Mouse (Mus musculus): ENCODE measurements around the gene Rsf1. TPM values are rescaled to one million over a fixed set of nuclear protein-coding genes. Genes with fewer than 3 reads are reported as not detected.
A peak's percentile ranks its signal among the peaks of the same experiment; 100 is the strongest.

The Rsf1 gene
- polyA plus RNA-seq, 1 experiment = 15.2 TPM

- Histone ChIP-seq H3K27me3 (ENCODE audit: control insufficient read depth, insufficient read depth, low read length) (no peaks in the 10 kb centered on the region), H3K4me1 (ENCODE audit: control insufficient read depth, insufficient read depth, low read length) (no peaks in the 10 kb centered on the region), H3K27ac (ENCODE audit: insufficient read depth, low read length) (no peak overlapping the region), H3K4me3 (replicated peaks; ENCODE audit: insufficient read depth, low read depth, low read length) (no peak overlapping the region)
- TF ChIP-seq POLR2A (IDR thresholded peaks at IDR 0.05; ENCODE audit: borderline replicate concordance, insufficient read depth, low read length) = no peak
- TF ChIP-seq CTCF (IDR thresholded peaks at IDR 0.05; ENCODE audit: borderline replicate concordance, insufficient read depth, low read depth, low read length) = no peak
- no peak for DNase-seq
- 92% methylated on average over 1 of the region's 1 CpGs for WGBS
Observed at GRCm38 (mm10) chr7:97570389-97570788, 9.3 kb upstream of the Rsf1 start.

- TF ChIP-seq CTCF (IDR thresholded peaks at IDR 0.05; ENCODE audit: borderline replicate concordance, insufficient read depth, low read depth, low read length) (no peak), POLR2A (IDR thresholded peaks at IDR 0.05; ENCODE audit: borderline replicate concordance, insufficient read depth, low read length) (no peak)
- peak overlapping the region; percentile 86 for H3K4me3 ChIP-seq (replicated peaks; ENCODE audit: insufficient read depth, low read depth, low read length)
- H3K4me1 ChIP-seq (ENCODE audit: control insufficient read depth, insufficient read depth, low read length) = no peaks in the 10 kb centered on the region
- H3K27me3 ChIP-seq (ENCODE audit: control insufficient read depth, insufficient read depth, low read length) = no peaks in the 10 kb centered on the region
- 12% methylated on average over 8 of the region's 8 CpGs for WGBS
- DNase-seq = peak; percentile 54 to 61
- H3K27ac ChIP-seq (ENCODE audit: insufficient read depth, low read length) = peak overlapping the region; percentile 55
Observed at GRCm38 (mm10) chr7:97578361-97579066, 1.2 kb upstream of the Rsf1 start.

GRCm38 (mm10) chr7:97579976-97580842, 520 bp downstream of the Rsf1 start:
- peak overlapping the region; percentile 80 for H3K27ac ChIP-seq (ENCODE audit: insufficient read depth, low read length)
- no peaks in the 10 kb centered on the region for H3K27me3 ChIP-seq (ENCODE audit: control insufficient read depth, insufficient read depth, low read length)
- TF ChIP-seq CTCF (IDR thresholded peaks at IDR 0.05; ENCODE audit: borderline replicate concordance, insufficient read depth, low read depth, low read length) (no peak), POLR2A (IDR thresholded peaks at IDR 0.05; ENCODE audit: borderline replicate concordance, insufficient read depth, low read length) (no peak)
- DNase-seq = peak; percentile 65 to 76
- no peaks in the 10 kb centered on the region for H3K4me1 ChIP-seq (ENCODE audit: control insufficient read depth, insufficient read depth, low read length)
- under 1% methylated on average over 61 of the region's 65 CpGs for WGBS
- H3K4me3 ChIP-seq (replicated peaks; ENCODE audit: insufficient read depth, low read depth, low read length) = peak overlapping the region; percentile 86

GRCm38 (mm10) chr7:97580843-97581214, 1.1 kb downstream of the Rsf1 start:
- H3K4me3 ChIP-seq (replicated peaks; ENCODE audit: insufficient read depth, low read depth, low read length) = peak overlapping the region; percentile 86
- H3K4me1 ChIP-seq (ENCODE audit: control insufficient read depth, insufficient read depth, low read length) = no peaks in the 10 kb centered on the region
- H3K27me3 ChIP-seq (ENCODE audit: control insufficient read depth, insufficient read depth, low read length) = no peaks in the 10 kb centered on the region
- DNase-seq = peak; percentile 84 to 87
- peak; percentile 73; the same call in 1 of the 2 replicates for TF ChIP-seq POLR2A (IDR thresholded peaks at IDR 0.05; ENCODE audit: borderline replicate concordance, insufficient read depth, low read length)
- no peak for TF ChIP-seq CTCF (IDR thresholded peaks at IDR 0.05; ENCODE audit: borderline replicate concordance, insufficient read depth, low read depth, low read length)
- H3K27ac ChIP-seq (ENCODE audit: insufficient read depth, low read length) = peak overlapping the region; percentile 80; the same call in 1 of the 2 replicates
- under 1% methylated on average over 11 of the region's 11 CpGs for WGBS

- Histone ChIP-seq H3K4me3 (replicated peaks; ENCODE audit: insufficient read depth, low read depth, low read length) (no peak overlapping the region), H3K27ac (ENCODE audit: insufficient read depth, low read length) (no peak overlapping the region), H3K27me3 (ENCODE audit: control insufficient read depth, insufficient read depth, low read length) (no peaks in the 10 kb centered on the region), H3K4me1 (ENCODE audit: control insufficient read depth, insufficient read depth, low read length) (peaks cover 17% of the 10 kb centered on the region; the same call in 1 of the 2 replicates)
- 61% methylated on average over 5 of the region's 5 CpGs for WGBS
- no peak for TF ChIP-seq CTCF (IDR thresholded peaks at IDR 0.05; ENCODE audit: borderline replicate concordance, insufficient read depth, low read depth, low read length)
- no peak for TF ChIP-seq POLR2A (IDR thresholded peaks at IDR 0.05; ENCODE audit: borderline replicate concordance, insufficient read depth, low read length)
- DNase-seq = no peak
Observed at GRCm38 (mm10) chr7:97588506-97588905, 8.8 kb downstream of the Rsf1 start.

DNA sequence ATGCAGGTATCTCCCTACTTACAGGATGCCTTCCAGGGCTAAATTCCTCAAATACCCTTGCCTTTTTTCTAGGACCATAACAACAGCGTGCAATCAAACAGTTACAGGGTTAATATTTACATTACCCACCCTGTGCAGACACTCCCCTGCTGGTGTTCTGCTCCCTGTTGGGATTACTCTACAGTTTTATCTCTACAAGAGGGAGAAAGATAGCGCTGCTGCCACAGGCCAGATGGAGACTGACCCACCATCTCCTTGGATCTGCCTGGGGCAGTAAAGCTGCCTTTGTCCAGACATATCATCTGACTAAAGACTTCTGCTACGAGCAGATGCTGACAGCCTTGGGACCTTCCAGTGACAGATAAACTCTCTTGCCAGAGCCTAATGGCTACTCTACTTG, 10.8 kb downstream of the Rsf1 start:
- no peak overlapping the region for H3K4me3 ChIP-seq (replicated peaks; ENCODE audit: insufficient read depth, low read depth, low read length)
- no peak overlapping the region for H3K27ac ChIP-seq (ENCODE audit: insufficient read depth, low read length)
- TF ChIP-seq CTCF (IDR thresholded peaks at IDR 0.05; ENCODE audit: borderline replicate concordance, insufficient read depth, low read depth, low read length) (no peak), POLR2A (IDR thresholded peaks at IDR 0.05; ENCODE audit: borderline replicate concordance, insufficient read depth, low read length) (no peak)
- WGBS = 40% methylated on average over 3 of the region's 3 CpGs
- DNase-seq = no peak
- H3K4me1 ChIP-seq (ENCODE audit: control insufficient read depth, insufficient read depth, low read length) = peaks cover 17% of the 10 kb centered on the region; the same call in 1 of the 2 replicates
- no peaks in the 10 kb centered on the region for H3K27me3 ChIP-seq (ENCODE audit: control insufficient read depth, insufficient read depth, low read length)

DNA sequence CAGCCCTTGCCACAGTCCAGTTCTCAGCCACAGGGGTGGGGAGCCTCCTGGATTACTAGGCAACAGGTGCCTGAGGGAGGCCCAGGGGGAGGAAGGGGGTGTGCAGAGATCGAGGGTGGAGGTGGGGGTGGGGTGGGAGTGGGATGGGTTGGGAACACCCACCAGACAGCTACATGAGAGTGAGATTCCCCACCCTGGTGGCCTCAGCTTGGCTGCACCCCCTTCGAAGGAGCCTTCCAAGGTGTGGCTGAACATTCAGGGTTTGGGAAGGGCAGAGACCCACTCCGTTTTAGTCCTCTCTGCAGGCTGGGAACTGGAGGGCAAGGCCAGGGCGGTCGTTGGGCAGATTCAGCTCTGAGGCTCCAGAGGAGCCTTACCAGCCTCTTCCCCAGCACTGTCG, 11.6 kb downstream of the Rsf1 start:
- Histone ChIP-seq H3K27me3 (ENCODE audit: control insufficient read depth, insufficient read depth, low read length) (no peaks in the 10 kb centered on the region), H3K27ac (ENCODE audit: insufficient read depth, low read length) (no peak overlapping the region), H3K4me3 (replicated peaks; ENCODE audit: insufficient read depth, low read depth, low read length) (no peak overlapping the region), H3K4me1 (ENCODE audit: control insufficient read depth, insufficient read depth, low read length) (peaks cover 14% of the 10 kb centered on the region; the same call in 1 of the 2 replicates)
- DNase-seq = no peak
- WGBS = 76% methylated on average over 6 of the region's 6 CpGs
- TF ChIP-seq POLR2A (IDR thresholded peaks at IDR 0.05; ENCODE audit: borderline replicate concordance, insufficient read depth, low read length) (no peak), CTCF (IDR thresholded peaks at IDR 0.05; ENCODE audit: borderline replicate concordance, insufficient read depth, low read depth, low read length) (no peak)
